Mouse (Mus musculus) kidney, postnatal 0 days (tissue): ENCODE results near the gene Naa40. TPM values are rescaled to one million over a fixed set of nuclear protein-coding genes. Genes with fewer than 3 reads are reported as not detected.
A peak's percentile ranks its signal among the peaks of the same experiment; 100 is the strongest.

Experiments
- ATAC-seq: fragments of 200-750 bp; cut with Nextera tagmentation; replicated peaks from 2 replicates; pipeline ENCODE4 v1.8.0; 2017; ENCODE audit warnings: low read depth, moderate number of reproducible peaks, moderate TSS enrichment, moderate library complexity; ENCODE audit not compliant: low FRiP score
- DNase-seq: peaks from one replicate; pipeline ENCODE4 v3.0.0-alpha.2; 2016; ENCODE audit warnings: low spot score
- H3K27ac ChIP-seq: fragments of 300-500 bp; sonication (generic); 2 replicates; pipeline ENCODE4 v1.5.1; 2014; ENCODE audit warnings: mild to moderate bottlenecking
- H3K27me3 ChIP-seq: fragments of 300-500 bp; sonication (generic); 2 replicates; pipeline ENCODE4 v1.6.1; 2014; ENCODE audit warnings: low read length, mixed read lengths; ENCODE audit not compliant: insufficient read depth
- H3K36me3 ChIP-seq: fragments of 300-500 bp; sonication (generic); 2 replicates; pipeline ENCODE4 v1.6.1; 2014; ENCODE audit warnings: low read length, mixed read lengths; ENCODE audit not compliant: insufficient read depth
- H3K4me1 ChIP-seq: fragments of 300-500 bp; sonication (generic); replicated peaks from 2 replicates; pipeline ENCODE4 v1.6.1; 2014; ENCODE audit warnings: antibody characterized with exemption, low read length, mixed read lengths; ENCODE audit not compliant: insufficient read depth
- H3K4me2 ChIP-seq: fragments of 300-500 bp; sonication (generic); 2 replicates; pipeline ENCODE4 v1.6.1; 2014; ENCODE audit warnings: mild to moderate bottlenecking, low read length, moderate library complexity, mixed read lengths
- H3K4me3 ChIP-seq: fragments of 300-500 bp; sonication (generic); replicated peaks from 2 replicates; pipeline ENCODE4 v1.5.1; 2014; ENCODE audit warnings: low read depth, low read length
- H3K9ac ChIP-seq: fragments of 300-500 bp; sonication (generic); 2 replicates; pipeline ENCODE4 v1.6.1; 2014; ENCODE audit warnings: low read depth, low read length
- H3K9me3 ChIP-seq: fragments of 300-500 bp; sonication (generic); replicated peaks from 2 replicates; pipeline ENCODE4 v1.6.1; 2016; ENCODE audit warnings: low read length, inconsistent platforms, mixed read lengths
- CTCF ChIP-seq: IDR thresholded peaks from 2 replicates; pipeline ENCODE4 v1.5.1; 2016; ENCODE audit warnings: antibody characterized with exemption, low read depth, mild to moderate bottlenecking, moderate library complexity
- WGBS: fragments of 180-500 bp; shearing (Covaris S2); extraction: QIAGEN DNeasy Blood & Tissue Kit; methylation state at CpG from one replicate; pipeline ENCODE4 v1.1.7; 2014; 5-methylcytosine and 5-hydroxymethylcytosine counted together
- polyA plus RNA-seq: library from polyadenylated mRNA; unstranded; fragments of >200 nt; fragmentation: Nextera tagmentation; extraction: Ambion mirVana; gene quantifications from 2 replicates; pipeline ENCODE4 v1.2.1, GENCODE M21; 2015

Gene Naa40
- 47.3 and 55.8 TPM in 2 replicates for polyA plus RNA-seq

- Histone ChIP-seq H3K9me3 (no peaks in the 10 kb centered on the region), H3K27me3 (no peaks in the 10 kb centered on the region), H3K4me2 (peak within 1 kb of the TSS; percentile 93), H3K4me3 (peak within 1 kb of the TSS; percentile 82), H3K27ac (peak within 1 kb of the TSS; percentile 81), H3K36me3 (no peaks in the 10 kb centered on the region), H3K9ac (peak within 1 kb of the TSS; percentile 87), H3K4me1 (0 out of 2 replicates have a peak, but pooled peaks cover 12% of the 10 kb centered on the region)
- ATAC-seq (peak; percentile 96), DNase-seq (peak; percentile 98)
- under 1% methylated on average over 78 of the region's 80 CpGs for WGBS
- no peak for TF ChIP-seq CTCF
These were observed at the start of gene Naa40 for GRCm38 (mm10) chr19:7240782-7241690. Gene Naa40, minus strand, starts transcription at chr19:7241183.

- TF ChIP-seq CTCF: no peak
- peaks cover 27% of the 10 kb centered on the region for H3K36me3 ChIP-seq
- no peak overlapping the region for H3K4me2 ChIP-seq
- no peaks in the 10 kb centered on the region for H3K27me3 ChIP-seq
- no peak overlapping the region for H3K4me3 ChIP-seq
- H3K27ac ChIP-seq: no peak overlapping the region
- no peaks in the 10 kb centered on the region for H3K9me3 ChIP-seq
- H3K9ac ChIP-seq: no peak overlapping the region
- H3K4me1 ChIP-seq: peaks cover 25% of the 10 kb centered on the region
- 32% methylated on average over 2 of the region's 2 CpGs for WGBS
- ATAC-seq (no peak), DNase-seq (no peak)
These were observed 48.8 kb upstream of the Naa40 start for GRCm38 (mm10) chr19:7289767-7290166.

- Histone ChIP-seq H3K9ac (no peak overlapping the region), H3K4me1 (peaks cover 10% of the 10 kb centered on the region; the same call in 1 of the 2 replicates), H3K4me3 (no peak overlapping the region), H3K27me3 (no peaks in the 10 kb centered on the region), H3K27ac (no peak overlapping the region), H3K9me3 (no peaks in the 10 kb centered on the region), H3K36me3 (peaks cover 38% of the 10 kb centered on the region), H3K4me2 (no peak overlapping the region)
- DNase-seq (no peak), ATAC-seq (no peak)
- 77% methylated on average over 3 of the region's 3 CpGs for WGBS
- TF ChIP-seq CTCF: no peak
These were observed 47.3 kb upstream of the Naa40 start for GRCm38 (mm10) chr19:7288288-7288687.

GRCm38 (mm10) chr19:7286563-7287315 is 45.8 kb upstream of the Naa40 start:
- DNase-seq (no peak), ATAC-seq (no peak)
- Histone ChIP-seq H3K4me1 (no peaks in the 10 kb centered on the region), H3K4me3 (no peak overlapping the region), H3K9ac (no peak overlapping the region), H3K9me3 (no peaks in the 10 kb centered on the region), H3K27me3 (no peaks in the 10 kb centered on the region), H3K4me2 (no peak overlapping the region), H3K36me3 (peaks cover 53% of the 10 kb centered on the region), H3K27ac (no peak overlapping the region)
- no peak for TF ChIP-seq CTCF
- 86% methylated on average over 12 of the region's 12 CpGs for WGBS

GRCm38 (mm10) chr19:7280557-7281330 is 39.8 kb upstream of the Naa40 start:
- Histone ChIP-seq H3K9ac (no peak overlapping the region), H3K36me3 (peaks cover 68% of the 10 kb centered on the region), H3K9me3 (no peaks in the 10 kb centered on the region), H3K27ac (no peak overlapping the region), H3K4me3 (no peak overlapping the region), H3K4me1 (no peaks in the 10 kb centered on the region), H3K27me3 (no peaks in the 10 kb centered on the region), H3K4me2 (no peak overlapping the region)
- WGBS: 85% methylated on average over 18 of the region's 18 CpGs
- DNase-seq (no peak), ATAC-seq (no peak)
- TF ChIP-seq CTCF: no peak

GRCm38 (mm10) chr19:7279114-7279513 is 38.1 kb upstream of the Naa40 start:
- no peak overlapping the region for H3K4me3 ChIP-seq
- peak; percentile 73 for TF ChIP-seq CTCF
- no peaks in the 10 kb centered on the region for H3K27me3 ChIP-seq
- no peak overlapping the region for H3K9ac ChIP-seq
- no peak overlapping the region for H3K27ac ChIP-seq
- DNase-seq (peak; percentile 75), ATAC-seq (peak; percentile 23; the same call in 1 of the 2 replicates)
- no peak overlapping the region for H3K4me2 ChIP-seq
- H3K9me3 ChIP-seq: no peaks in the 10 kb centered on the region
- 28% methylated on average over 6 of the region's 6 CpGs for WGBS
- no peaks in the 10 kb centered on the region; the same call in 1 of the 2 replicates for H3K4me1 ChIP-seq
- H3K36me3 ChIP-seq: peaks cover 55% of the 10 kb centered on the region
